Mouse (Mus musculus): ENCODE data around the gene Rtn4rl1. TPM values are rescaled to one million over a fixed set of nuclear protein-coding genes. Genes with fewer than 3 reads are reported as not detected.

Rtn4rl1 gene
- total and polyA plus RNA-seq, 3 experiments, result 7.5 to 9.4 (median 8.4) TPM

DNA sequence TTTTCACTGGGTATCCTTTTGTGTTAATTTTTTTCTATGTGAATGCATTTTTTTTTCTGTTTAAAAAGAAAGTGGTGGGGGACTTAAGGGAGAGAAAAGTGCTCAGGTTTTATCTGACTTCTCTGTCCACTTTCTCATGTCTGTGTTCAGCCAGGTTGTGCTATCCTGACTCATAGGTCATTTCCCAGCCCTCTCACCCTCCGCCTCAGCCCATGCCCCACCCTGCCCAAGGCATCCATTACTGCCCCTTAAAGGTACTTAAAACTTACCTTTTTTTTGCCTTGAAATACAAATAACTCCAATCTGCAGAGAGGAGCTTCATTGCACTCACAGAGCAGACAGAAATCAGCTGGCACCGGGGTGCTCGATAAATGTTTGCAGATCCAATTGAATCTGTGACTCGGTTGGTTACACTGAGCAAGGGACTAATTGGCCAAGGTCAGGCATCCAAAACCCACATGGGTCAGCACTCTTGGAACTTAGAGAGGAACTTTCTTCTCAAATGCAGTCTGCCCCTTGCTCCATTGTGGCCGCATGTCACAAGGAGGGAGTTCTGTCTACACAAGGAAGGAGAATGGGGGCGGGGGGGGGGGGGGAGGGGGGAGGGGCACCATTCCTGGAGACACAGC lies 27.0 kb downstream of the Rtn4rl1 start:
- Histone ChIP-seq H3K36me3 (ENCODE audit: control insufficient read depth, insufficient read depth, low read length) (no peaks in the 10 kb centered on the region), H3K4me1 (ENCODE audit: control insufficient read depth, insufficient read depth, low read length) (no peaks in the 10 kb centered on the region), H3K27ac (no peak overlapping the region), H3K9ac (ENCODE audit: low read depth, low read length) (no peak overlapping the region), H3K4me3 (no peak overlapping the region), H3K79me2 (replicated peaks; ENCODE audit: control insufficient read depth, insufficient read depth, low read length) (no peaks in the 10 kb centered on the region), H3K27me3 (ENCODE audit: control insufficient read depth, insufficient read depth, low read length) (no peaks in the 10 kb centered on the region)
- TF ChIP-seq CTCF (IDR thresholded peaks at IDR 0.05), result no peak
- no peak for TF ChIP-seq EP300 (IDR thresholded peaks at IDR 0.05; ENCODE audit: insufficient read depth, low read depth, low read length)
- TF ChIP-seq POLR2A (IDR thresholded peaks at IDR 0.05; ENCODE audit: insufficient read depth, low read depth, low read length), result no peak
- no peak for DNase-seq
- 65% methylated on average over 5 of the region's 6 CpGs for WGBS
- intact Hi-C loops (cut with DNase I), result no loop called here

DNA sequence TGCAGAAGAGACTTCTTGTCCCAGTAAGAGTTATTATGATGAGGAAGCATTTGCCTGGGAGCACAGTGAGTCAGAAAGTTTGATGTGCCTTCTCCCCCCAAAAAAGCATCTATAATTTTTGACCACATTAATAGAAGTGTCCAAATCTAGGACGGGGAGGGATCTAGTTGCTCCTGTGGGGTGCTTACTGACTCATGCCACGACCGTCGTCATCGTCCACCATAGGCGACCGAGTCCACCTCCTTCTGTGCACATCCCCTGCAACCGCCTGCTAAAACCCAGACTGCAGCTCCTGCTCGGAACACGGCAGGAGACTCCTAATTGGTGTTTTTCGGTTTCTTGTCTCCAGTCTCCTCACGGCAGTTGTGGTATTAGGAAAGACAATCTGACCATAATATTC lies 30.5 kb downstream of the Rtn4rl1 start:
- no peak for TF ChIP-seq CTCF (IDR thresholded peaks at IDR 0.05)
- no peak for TF ChIP-seq EP300 (IDR thresholded peaks at IDR 0.05; ENCODE audit: insufficient read depth, low read depth, low read length)
- TF ChIP-seq POLR2A (IDR thresholded peaks at IDR 0.05; ENCODE audit: insufficient read depth, low read depth, low read length), result no peak
- 90% methylated on average over 12 of the region's 12 CpGs for WGBS
- Histone ChIP-seq H3K4me1 (ENCODE audit: control insufficient read depth, insufficient read depth, low read length) (no peaks in the 10 kb centered on the region), H3K27ac (no peak overlapping the region), H3K4me3 (no peak overlapping the region), H3K9ac (ENCODE audit: low read depth, low read length) (no peak overlapping the region), H3K27me3 (ENCODE audit: control insufficient read depth, insufficient read depth, low read length) (no peaks in the 10 kb centered on the region), H3K79me2 (replicated peaks; ENCODE audit: control insufficient read depth, insufficient read depth, low read length) (no peaks in the 10 kb centered on the region), H3K36me3 (ENCODE audit: control insufficient read depth, insufficient read depth, low read length) (no peaks in the 10 kb centered on the region)
- no peak for DNase-seq
- intact Hi-C loops (cut with DNase I), result no loop called here

DNA sequence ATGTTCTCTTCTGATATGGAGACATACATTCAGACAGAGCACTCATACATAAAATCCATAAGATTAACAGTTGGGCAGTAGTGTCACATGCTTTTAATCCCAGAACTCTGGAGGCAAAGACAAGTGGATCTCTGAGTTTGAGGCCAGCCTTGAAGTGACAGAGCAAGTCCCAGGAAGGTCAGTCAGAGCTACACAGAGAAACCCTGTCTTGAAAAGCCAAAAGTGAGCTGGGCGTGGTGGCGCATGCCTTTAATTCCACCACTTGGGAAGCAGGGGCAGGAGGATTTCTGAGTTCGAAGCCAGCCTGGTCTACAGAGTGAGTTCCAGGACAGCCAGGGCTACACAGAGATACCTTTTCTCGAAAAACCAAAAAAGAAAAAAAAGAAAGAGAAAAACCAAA lies 31.3 kb downstream of the Rtn4rl1 start:
- Histone ChIP-seq H3K79me2 (replicated peaks; ENCODE audit: control insufficient read depth, insufficient read depth, low read length) (no peaks in the 10 kb centered on the region), H3K4me3 (no peak overlapping the region), H3K36me3 (ENCODE audit: control insufficient read depth, insufficient read depth, low read length) (no peaks in the 10 kb centered on the region), H3K27ac (no peak overlapping the region), H3K27me3 (ENCODE audit: control insufficient read depth, insufficient read depth, low read length) (no peaks in the 10 kb centered on the region), H3K9ac (ENCODE audit: low read depth, low read length) (no peak overlapping the region), H3K4me1 (ENCODE audit: control insufficient read depth, insufficient read depth, low read length) (no peaks in the 10 kb centered on the region)
- DNase-seq, result no peak
- intact Hi-C loops (cut with DNase I), result no loop called here
- 82% methylated on average over 4 of the region's 4 CpGs for WGBS
- TF ChIP-seq EP300 (IDR thresholded peaks at IDR 0.05; ENCODE audit: insufficient read depth, low read depth, low read length) (no peak), POLR2A (IDR thresholded peaks at IDR 0.05; ENCODE audit: insufficient read depth, low read depth, low read length) (no peak), CTCF (IDR thresholded peaks at IDR 0.05) (no peak)

DNA sequence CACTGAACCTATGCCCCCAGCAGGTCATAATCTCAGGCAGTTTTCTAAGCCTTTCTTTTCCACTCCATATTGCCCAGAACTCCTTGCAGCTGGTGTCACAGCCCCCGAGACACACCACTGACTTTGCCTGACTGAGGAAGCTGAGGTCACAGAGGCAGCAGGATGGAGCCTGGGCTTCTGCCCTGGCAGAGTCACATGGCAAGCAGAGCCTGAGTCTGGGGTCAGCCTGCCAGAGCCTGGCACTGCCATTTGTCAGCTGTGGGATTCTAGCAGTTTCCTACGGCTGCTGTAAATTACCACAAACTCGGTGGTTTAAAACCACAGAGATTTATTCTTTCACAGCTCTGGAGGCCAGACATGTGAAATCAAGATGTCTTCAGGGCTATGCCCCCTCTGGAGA lies 34.0 kb downstream of the Rtn4rl1 start:
- 68% methylated on average over 3 of the region's 3 CpGs for WGBS
- H3K27ac ChIP-seq, result no peak overlapping the region
- H3K4me3 ChIP-seq, result no peak overlapping the region
- H3K9ac ChIP-seq (ENCODE audit: low read depth, low read length), result no peak overlapping the region
- H3K36me3 ChIP-seq (ENCODE audit: control insufficient read depth, insufficient read depth, low read length), result no peaks in the 10 kb centered on the region
- TF ChIP-seq CTCF (IDR thresholded peaks at IDR 0.05) (no peak), POLR2A (IDR thresholded peaks at IDR 0.05; ENCODE audit: insufficient read depth, low read depth, low read length) (no peak), EP300 (IDR thresholded peaks at IDR 0.05; ENCODE audit: insufficient read depth, low read depth, low read length) (no peak)
- H3K27me3 ChIP-seq (ENCODE audit: control insufficient read depth, insufficient read depth, low read length), result no peaks in the 10 kb centered on the region
- intact Hi-C loops (cut with DNase I), result no loop called here
- H3K79me2 ChIP-seq (replicated peaks; ENCODE audit: control insufficient read depth, insufficient read depth, low read length), result no peaks in the 10 kb centered on the region
- 0 out of 2 replicates have a peak, but pooled peaks cover 1% of the 10 kb centered on the region for H3K4me1 ChIP-seq (ENCODE audit: control insufficient read depth, insufficient read depth, low read length)
- DNase-seq, result no peak

DNA sequence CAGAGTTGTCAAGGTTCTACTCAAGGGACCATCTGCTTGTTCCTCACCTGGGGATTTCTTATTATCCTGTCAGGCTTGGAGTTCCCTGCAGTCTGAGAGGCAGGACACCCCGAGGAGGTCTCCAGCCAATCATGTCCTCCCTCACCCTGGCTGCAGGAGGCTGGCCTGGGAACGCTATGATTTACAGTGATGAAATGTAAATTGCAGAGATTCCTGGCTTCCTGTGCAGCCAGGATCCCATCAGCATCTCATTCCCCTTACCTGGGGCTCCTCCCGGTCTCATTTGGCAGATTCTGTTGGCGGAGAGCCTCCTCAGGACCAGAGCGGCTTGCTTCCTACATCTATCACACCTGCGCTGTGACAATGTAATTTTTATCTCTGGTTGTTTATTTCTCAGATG lies 35.7 kb downstream of the Rtn4rl1 start:
- no peaks in the 10 kb centered on the region for H3K79me2 ChIP-seq (replicated peaks; ENCODE audit: control insufficient read depth, insufficient read depth, low read length)
- no peak overlapping the region for H3K27ac ChIP-seq
- H3K27me3 ChIP-seq (ENCODE audit: control insufficient read depth, insufficient read depth, low read length), result no peaks in the 10 kb centered on the region
- 72% methylated on average over 6 of the region's 6 CpGs for WGBS
- DNase-seq, result no peak
- TF ChIP-seq POLR2A (IDR thresholded peaks at IDR 0.05; ENCODE audit: insufficient read depth, low read depth, low read length), result no peak
- no peak for TF ChIP-seq EP300 (IDR thresholded peaks at IDR 0.05; ENCODE audit: insufficient read depth, low read depth, low read length)
- no peak for TF ChIP-seq CTCF (IDR thresholded peaks at IDR 0.05)
- H3K4me3 ChIP-seq, result no peak overlapping the region
- no peak overlapping the region for H3K9ac ChIP-seq (ENCODE audit: low read depth, low read length)
- H3K4me1 ChIP-seq (ENCODE audit: control insufficient read depth, insufficient read depth, low read length), result 0 out of 2 replicates have a peak, but pooled peaks cover 1% of the 10 kb centered on the region
- H3K36me3 ChIP-seq (ENCODE audit: control insufficient read depth, insufficient read depth, low read length), result no peaks in the 10 kb centered on the region
- intact Hi-C loops (cut with DNase I), result no loop called here

DNA sequence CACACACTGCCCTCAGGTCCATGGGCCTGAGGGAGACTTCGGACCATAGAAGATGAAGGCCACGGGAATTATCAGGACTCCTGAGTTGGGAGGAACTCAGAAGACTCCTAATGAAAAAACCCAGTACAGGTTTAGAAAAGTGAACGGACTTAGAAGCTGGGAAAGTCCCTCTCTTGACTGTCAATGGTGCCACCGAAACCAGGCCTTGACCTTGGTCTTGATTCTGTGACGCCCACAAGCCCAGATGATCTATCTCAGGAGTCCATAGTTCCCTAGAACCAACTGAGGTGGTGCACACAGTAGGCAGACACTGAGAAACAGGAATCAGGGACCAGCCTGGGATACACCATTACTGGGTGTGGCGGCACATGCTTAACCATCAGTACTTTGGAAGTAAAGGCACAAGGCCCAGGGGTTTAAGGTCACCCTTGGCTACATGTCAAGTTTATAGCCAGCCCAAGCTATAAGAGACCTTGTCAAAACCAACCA lies 36.7 kb downstream of the Rtn4rl1 start:
- TF ChIP-seq POLR2A (IDR thresholded peaks at IDR 0.05; ENCODE audit: insufficient read depth, low read depth, low read length), result no peak
- TF ChIP-seq CTCF (IDR thresholded peaks at IDR 0.05), result no peak
- TF ChIP-seq EP300 (IDR thresholded peaks at IDR 0.05; ENCODE audit: insufficient read depth, low read depth, low read length), result no peak
- Histone ChIP-seq H3K27me3 (ENCODE audit: control insufficient read depth, insufficient read depth, low read length) (no peaks in the 10 kb centered on the region), H3K4me3 (no peak overlapping the region), H3K4me1 (ENCODE audit: control insufficient read depth, insufficient read depth, low read length) (0 out of 2 replicates have a peak, but pooled peaks cover 1% of the 10 kb centered on the region), H3K9ac (ENCODE audit: low read depth, low read length) (no peak overlapping the region), H3K27ac (no peak overlapping the region), H3K36me3 (ENCODE audit: control insufficient read depth, insufficient read depth, low read length) (no peaks in the 10 kb centered on the region), H3K79me2 (replicated peaks; ENCODE audit: control insufficient read depth, insufficient read depth, low read length) (no peaks in the 10 kb centered on the region)
- intact Hi-C loops (cut with DNase I), result loop anchor here (2.0 kb wide), 1 partner anchor 38 kb away; the partner anchor contains the start of gene Rtn4rl1
- DNase-seq, result no peak
- WGBS, result 92% methylated on average over 6 of the region's 6 CpGs

Measured in heart, adult 2 months (tissue).